Mouse (Mus musculus) midbrain, postnatal 0 days (tissue): ENCODE measurements around the gene Degs1. TPM values are rescaled to one million over a fixed set of nuclear protein-coding genes. Genes with fewer than 3 reads are reported as not detected.

ENCODE experiments used
- ATAC-seq: fragments of 200-750 bp; cut with Nextera tagmentation; 2 replicates; pipeline ENCODE4 v1.8.0; 2017; ENCODE audit warnings: moderate number of reproducible peaks, mild to moderate bottlenecking, moderate TSS enrichment, moderate library complexity; ENCODE audit not compliant: low FRiP score
- DNase-seq: peaks from one replicate; pipeline ENCODE4 v3.0.0-alpha.2; 2015; ENCODE audit warnings: low spot score
- H3K27ac ChIP-seq: fragments of 300-500 bp; sonication (generic); 2 replicates; pipeline ENCODE4 v1.5.1; 2014; ENCODE audit warnings: low read depth, mild to moderate bottlenecking, low read length, mixed read lengths
- H3K27me3 ChIP-seq: fragments of 300-500 bp; sonication (generic); 2 replicates; pipeline ENCODE4 v1.6.1; 2014; ENCODE audit warnings: low read length, control low read depth, mixed read lengths; ENCODE audit not compliant: insufficient read depth
- H3K36me3 ChIP-seq: fragments of 300-500 bp; sonication (generic); 2 replicates; pipeline ENCODE4 v1.6.1; 2014; ENCODE audit warnings: low read length, control low read depth, mixed read lengths; ENCODE audit not compliant: insufficient read depth
- H3K4me1 ChIP-seq: fragments of 300-500 bp; sonication (generic); 2 replicates; pipeline ENCODE4 v1.6.1; 2014; ENCODE audit warnings: mild to moderate bottlenecking, control low read depth, antibody characterized with exemption, low read length, mixed read lengths; ENCODE audit not compliant: insufficient read depth
- H3K4me2 ChIP-seq: fragments of 300-500 bp; sonication (generic); 2 replicates; pipeline ENCODE4 v1.6.1; 2014; ENCODE audit warnings: low read depth, mild to moderate bottlenecking, low read length, mixed read lengths; ENCODE audit not compliant: poor library complexity, severe bottlenecking
- H3K4me3 ChIP-seq: fragments of 300-500 bp; sonication (generic); 2 replicates; pipeline ENCODE4 v1.5.1; 2014; ENCODE audit warnings: low read depth, mild to moderate bottlenecking, low read length, moderate library complexity
- H3K9ac ChIP-seq: fragments of 300-500 bp; sonication (generic); replicated peaks from 2 replicates; pipeline ENCODE4 v1.6.1; 2014; ENCODE audit warnings: mild to moderate bottlenecking, low read length, moderate library complexity, mixed read lengths; ENCODE audit not compliant: poor library complexity, severe bottlenecking
- H3K9me3 ChIP-seq: fragments of 300-500 bp; sonication (generic); 2 replicates; pipeline ENCODE4 v1.6.1; 2016; ENCODE audit warnings: low read length, control low read depth
- CTCF ChIP-seq: IDR thresholded peaks from 2 replicates; pipeline ENCODE4 v1.5.1; 2016; ENCODE audit warnings: antibody characterized with exemption, mild to moderate bottlenecking
- WGBS: fragments of 180-500 bp; shearing (Covaris S2); extraction: QIAGEN DNeasy Blood & Tissue Kit; methylation state at CpG from one replicate; pipeline ENCODE4 v1.1.7; 2014; 5-methylcytosine and 5-hydroxymethylcytosine counted together
- polyA plus RNA-seq: library from polyadenylated mRNA; unstranded; fragments of >200 nt; fragmentation: Nextera tagmentation; extraction: Ambion mirVana; gene quantifications from 2 replicates; pipeline ENCODE4 v1.2.1, GENCODE M21; 2015
- total RNA-seq: library from RNA; depleted of rRNA; stranded (reverse); fragments of >200 nt; gene quantifications from 2 replicates; pipeline ENCODE4 v1.2.3, GENCODE M21; 2014; rRNA removed

The Degs1 gene
- total RNA-seq (83.0 and 97.7 TPM in 2 replicates), polyA plus RNA-seq (107 and 112 TPM in 2 replicates)

DNA sequence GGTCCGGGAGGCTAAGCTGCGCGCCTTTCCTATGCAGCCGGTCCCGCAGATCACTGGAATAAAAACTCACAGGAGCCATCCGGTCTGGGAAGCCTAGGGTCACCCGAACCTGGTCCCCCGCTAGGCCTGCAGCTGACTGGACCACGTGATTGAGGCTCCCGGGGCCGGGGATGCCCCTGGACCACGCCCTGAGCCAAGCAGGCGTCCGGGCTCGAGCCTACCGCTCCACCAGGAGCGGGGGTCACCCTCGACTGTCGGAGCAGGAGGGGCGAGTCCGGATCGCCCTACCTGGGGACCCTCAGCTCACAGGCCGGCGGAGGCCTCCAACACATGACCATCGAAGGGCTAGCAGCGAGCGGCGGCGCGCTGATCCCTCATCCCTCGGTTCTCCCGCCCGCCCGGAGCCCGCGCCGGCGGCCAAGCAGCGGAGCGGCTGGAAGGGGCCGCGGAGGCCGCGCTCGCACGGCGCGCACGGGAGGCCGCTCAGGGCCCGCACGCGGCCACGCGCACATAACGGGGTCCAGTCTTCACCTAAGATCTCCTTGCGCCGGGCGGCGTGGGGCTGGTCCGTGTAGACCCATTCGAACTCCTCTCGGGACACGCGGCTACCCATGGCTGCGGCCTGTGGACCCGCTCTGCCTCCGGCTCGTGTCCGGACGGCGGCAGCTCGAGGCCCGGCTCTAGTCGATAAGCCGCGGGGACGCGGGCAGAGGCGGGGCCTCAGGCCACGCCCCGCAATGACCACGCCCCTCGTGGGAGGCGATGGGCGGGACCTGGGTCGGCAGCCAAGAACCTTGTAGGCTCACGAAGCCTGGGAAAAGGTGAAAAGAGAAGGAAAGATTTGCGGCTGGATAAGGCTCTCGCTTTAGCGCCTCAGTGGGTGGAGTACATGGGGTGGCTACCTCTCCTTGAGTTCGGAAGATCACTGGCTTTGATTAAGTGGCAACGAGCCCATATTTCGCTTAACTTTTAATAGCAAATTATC lies at the start of gene Degs1:
TSS of gene Degs1 (minus strand) at position 714 of the 985 bp plus-strand sequence.
- H3K36me3 ChIP-seq = peaks cover 10% of the 10 kb centered on the region; the same call in 1 of the 2 replicates
- WGBS = under 1% methylated on average over 79 of the region's 94 CpGs
- H3K9ac ChIP-seq = peak within 1 kb of the TSS; percentile 92
- 0 out of 2 replicates have a peak, but pooled peaks cover 7% of the 10 kb centered on the region for H3K4me1 ChIP-seq
- peak within 1 kb of the TSS; percentile 91 for H3K4me2 ChIP-seq
- H3K27me3 ChIP-seq = no peaks in the 10 kb centered on the region
- TF ChIP-seq CTCF = no peak
- no peaks in the 10 kb centered on the region for H3K9me3 ChIP-seq
- peak within 1 kb of the TSS; percentile 84 for H3K27ac ChIP-seq
- ATAC-seq = peak; percentile 91
- peak; percentile 91 for DNase-seq
- H3K4me3 ChIP-seq = peak within 1 kb of the TSS; percentile 89

DNA sequence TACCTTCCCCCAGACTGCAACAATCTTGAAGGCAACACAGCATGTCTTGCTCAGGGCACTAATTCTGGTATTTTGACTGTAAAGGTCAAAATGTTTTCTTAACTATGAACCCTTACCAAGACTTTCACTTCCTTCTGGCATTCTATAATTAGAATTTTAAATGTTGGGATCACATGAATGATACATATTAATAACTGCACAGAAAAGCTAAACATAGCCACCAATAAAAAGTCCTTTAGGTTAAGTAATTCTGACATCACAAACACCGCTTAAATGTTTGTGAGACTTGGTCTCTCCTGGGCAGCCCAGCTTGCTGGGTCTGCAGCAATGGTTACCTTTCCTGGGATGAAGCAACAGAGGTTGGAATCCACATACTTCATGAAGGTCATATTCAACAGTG lies 43.3 kb upstream of the Degs1 start:
- no peak for ATAC-seq

DNA sequence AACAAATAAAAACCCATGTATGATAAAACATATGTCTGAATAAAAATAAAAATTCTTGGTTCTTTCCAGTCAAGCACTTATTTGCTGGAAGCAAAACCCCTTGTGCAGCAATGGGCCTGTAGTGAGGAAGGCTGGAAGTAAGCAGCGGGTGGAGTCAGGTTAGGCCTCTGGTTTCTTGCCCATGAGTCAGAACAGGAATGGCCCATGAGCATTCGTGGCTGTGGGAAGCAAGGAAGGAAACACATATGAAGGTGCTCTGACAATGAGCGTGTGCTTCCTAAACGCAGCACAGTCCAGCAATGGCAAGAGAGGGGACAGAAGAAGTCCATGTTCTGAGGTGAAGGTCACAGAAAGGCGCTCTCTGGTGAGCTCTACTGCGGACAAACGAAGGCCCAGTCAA lies 41.9 kb upstream of the Degs1 start:
- H3K36me3 ChIP-seq = peaks cover 32% of the 10 kb centered on the region
- no peak overlapping the region for H3K4me2 ChIP-seq
- no peak overlapping the region for H3K27ac ChIP-seq
- H3K9me3 ChIP-seq = no peaks in the 10 kb centered on the region
- no peak overlapping the region for H3K4me3 ChIP-seq
- H3K4me1 ChIP-seq = no peaks in the 10 kb centered on the region
- H3K9ac ChIP-seq = no peak overlapping the region
- TF ChIP-seq CTCF = no peak
- H3K27me3 ChIP-seq = no peaks in the 10 kb centered on the region
- DNase-seq = no peak
- WGBS = 94% methylated on average over 7 of the region's 7 CpGs
- ATAC-seq = no peak

More for the DNA sequence above, 43.3 kb upstream of the Degs1 start:
- Histone ChIP-seq H3K36me3 (peaks cover 31% of the 10 kb centered on the region), H3K9ac (no peak overlapping the region), H3K27me3 (no peaks in the 10 kb centered on the region), H3K4me3 (no peak overlapping the region), H3K4me2 (no peak overlapping the region), H3K9me3 (no peaks in the 10 kb centered on the region), H3K27ac (no peak overlapping the region), H3K4me1 (no peaks in the 10 kb centered on the region)
- TF ChIP-seq CTCF = no peak
- DNase-seq = no peak
- WGBS = 91% methylated on average over 1 of the region's 1 CpGs

DNA sequence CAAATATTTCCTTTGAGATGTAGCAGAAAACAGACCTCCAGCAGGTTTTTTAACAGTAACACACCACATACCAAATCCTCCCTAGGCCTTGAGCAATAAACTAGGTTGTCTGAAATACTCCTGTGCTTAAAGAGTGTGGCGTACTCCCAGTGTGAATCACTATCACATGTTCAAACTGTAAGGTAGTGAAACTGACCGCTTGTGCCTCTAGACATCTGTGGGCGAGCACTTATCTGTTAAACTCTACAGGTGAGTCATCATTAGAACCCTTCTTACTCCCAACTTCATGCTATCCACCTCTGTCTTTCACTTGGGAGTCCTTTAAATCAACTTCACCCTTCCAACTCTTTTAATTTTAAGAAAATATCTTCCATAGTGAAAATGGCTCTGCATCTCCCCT lies 40.5 kb upstream of the Degs1 start:
- H3K4me1 ChIP-seq = no peaks in the 10 kb centered on the region
- DNase-seq = no peak
- H3K4me2 ChIP-seq = no peak overlapping the region
- no peak for ATAC-seq
- no peak overlapping the region for H3K4me3 ChIP-seq
- H3K9ac ChIP-seq = no peak overlapping the region
- H3K9me3 ChIP-seq = no peaks in the 10 kb centered on the region
- no peak for TF ChIP-seq CTCF
- H3K27ac ChIP-seq = no peak overlapping the region
- no peaks in the 10 kb centered on the region for H3K27me3 ChIP-seq
- peaks cover 37% of the 10 kb centered on the region for H3K36me3 ChIP-seq
- WGBS = 96% methylated on average over 3 of the region's 3 CpGs

DNA sequence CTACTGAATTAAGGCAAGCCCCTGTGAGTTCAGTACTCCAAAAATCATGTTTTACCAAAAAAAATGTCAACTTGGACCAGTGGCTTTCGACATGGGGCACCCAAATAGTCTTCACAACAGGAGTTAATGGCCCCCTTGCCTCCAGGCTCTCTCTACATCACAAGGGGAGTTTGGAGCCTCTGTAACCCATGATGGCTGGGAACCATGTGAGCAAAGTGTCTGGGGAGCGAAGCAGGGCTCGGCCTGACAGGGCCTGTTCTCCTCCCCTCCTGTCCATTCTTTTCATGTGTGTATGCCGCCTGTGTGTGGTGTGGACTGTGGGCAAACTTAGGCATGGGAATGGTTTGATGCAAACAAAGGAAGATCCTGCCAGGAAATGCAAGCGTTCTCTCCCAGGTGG lies 31.6 kb upstream of the Degs1 start:
- no peak overlapping the region for H3K4me3 ChIP-seq
- H3K36me3 ChIP-seq = peaks cover 36% of the 10 kb centered on the region
- no peak for ATAC-seq
- DNase-seq = no peak
- no peak overlapping the region for H3K9ac ChIP-seq
- H3K4me1 ChIP-seq = no peaks in the 10 kb centered on the region
- no peak overlapping the region for H3K27ac ChIP-seq
- no peak for TF ChIP-seq CTCF
- H3K4me2 ChIP-seq = no peak overlapping the region
- no peaks in the 10 kb centered on the region for H3K27me3 ChIP-seq
- 94% methylated on average over 5 of the region's 5 CpGs for WGBS
- no peaks in the 10 kb centered on the region for H3K9me3 ChIP-seq

DNA sequence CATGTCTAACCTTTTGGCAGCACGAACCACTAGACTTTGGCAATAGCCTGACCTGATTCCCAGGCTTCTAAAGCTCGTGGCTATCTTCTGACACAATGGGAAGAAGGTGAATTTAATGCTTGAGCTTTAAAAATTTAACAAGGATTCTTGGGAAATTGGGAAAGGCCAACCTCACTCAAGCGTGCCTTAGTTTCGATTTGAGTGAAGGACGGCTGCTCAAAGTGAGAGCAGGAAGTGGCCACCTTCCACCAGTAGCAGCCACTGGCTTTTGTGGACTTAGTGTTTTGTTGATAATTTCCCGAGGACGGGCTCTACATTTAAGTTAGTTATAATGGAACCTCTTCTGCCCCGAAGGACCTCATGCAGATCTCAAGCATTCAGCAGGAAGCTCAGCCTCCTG lies 30.6 kb upstream of the Degs1 start:
- Histone ChIP-seq H3K27me3 (no peaks in the 10 kb centered on the region), H3K36me3 (peaks cover 32% of the 10 kb centered on the region), H3K9ac (no peak overlapping the region), H3K9me3 (no peaks in the 10 kb centered on the region), H3K4me1 (no peaks in the 10 kb centered on the region), H3K4me3 (no peak overlapping the region), H3K4me2 (no peak overlapping the region), H3K27ac (no peak overlapping the region)
- DNase-seq (no peak), ATAC-seq (no peak)
- 94% methylated on average over 8 of the region's 8 CpGs for WGBS
- no peak for TF ChIP-seq CTCF
